Mouse (Mus musculus) forebrain, embryonic 14.5 days (tissue): ENCODE data around the gene Bdh1. TPM values are rescaled to one million over a fixed set of nuclear protein-coding genes. Genes with fewer than 3 reads are reported as not detected.

Experiments
- ATAC-seq: fragments of 200-750 bp; cut with Nextera tagmentation; 2 replicates; pipeline ENCODE4 v1.8.0; 2017; ENCODE audit warnings: mild to moderate bottlenecking, moderate library complexity
- DNase-seq: peaks from one replicate; pipeline ENCODE4 v3.0.0-alpha.2; 2015; ENCODE audit warnings: low spot score
- H3K27ac ChIP-seq: fragments of 300-500 bp; sonication (generic); 2 replicates; pipeline ENCODE4 v1.5.1; 2014; ENCODE audit warnings: low read depth, mild to moderate bottlenecking, control low read depth, low read length, moderate library complexity
- H3K27me3 ChIP-seq: fragments of 300-500 bp; sonication (generic); replicated peaks from 2 replicates; pipeline ENCODE4 v1.6.1; 2014; ENCODE audit warnings: low read length, control low read depth, mixed read lengths; ENCODE audit not compliant: control insufficient read depth, insufficient read depth
- H3K36me3 ChIP-seq: fragments of 300-500 bp; sonication (generic); 2 replicates; pipeline ENCODE4 v1.6.1; 2014; ENCODE audit warnings: low read length, control low read depth; ENCODE audit not compliant: control insufficient read depth, insufficient read depth
- H3K4me1 ChIP-seq: fragments of 300-500 bp; sonication (generic); 2 replicates; pipeline ENCODE4 v1.6.1; 2014; ENCODE audit warnings: antibody characterized with exemption, low read length, control low read depth; ENCODE audit not compliant: control insufficient read depth, insufficient read depth
- H3K4me2 ChIP-seq: fragments of 300-500 bp; sonication (generic); 2 replicates; pipeline ENCODE4 v1.6.1; 2014; ENCODE audit warnings: mild to moderate bottlenecking, control low read depth, low read length
- H3K4me3 ChIP-seq: fragments of 300-500 bp; sonication (generic); 2 replicates; pipeline ENCODE4 v1.5.1; 2014; ENCODE audit warnings: low read depth, low read length, control low read depth
- H3K9ac ChIP-seq: fragments of 300-500 bp; sonication (generic); 2 replicates; pipeline ENCODE4 v1.6.1; 2014; ENCODE audit warnings: mild to moderate bottlenecking, low read length, control low read depth, moderate library complexity
- H3K9me3 ChIP-seq: fragments of 300-500 bp; sonication (generic); replicated peaks from 2 replicates; pipeline ENCODE4 v1.6.1; 2016; ENCODE audit warnings: low read length, control low read depth, mixed read lengths; ENCODE audit not compliant: control insufficient read depth
- WGBS: fragments of 180-500 bp; shearing (Covaris S2); extraction: QIAGEN DNeasy Blood & Tissue Kit; methylation state at CpG from one replicate; pipeline ENCODE4 v1.1.7; 2014; 5-methylcytosine and 5-hydroxymethylcytosine counted together
- polyA plus RNA-seq: library from polyadenylated mRNA; unstranded; fragments of >200 nt; fragmentation: Nextera tagmentation; extraction: Ambion mirVana; gene quantifications from 2 replicates; pipeline ENCODE4 v1.2.1, GENCODE M21; 2014

Bdh1 gene
- polyA plus RNA-seq, 1 experiment from 2014 or later, result 125 TPM

GRCm38 (mm10) chr16:31424416-31425187 is 2.5 kb downstream of the Bdh1 start:
- no peak for ATAC-seq
- Histone ChIP-seq H3K9ac (no peak overlapping the region), H3K27ac (no peak overlapping the region), H3K4me3 (no peak overlapping the region), H3K4me2 (no peak overlapping the region), H3K36me3 (no peaks in the 10 kb centered on the region), H3K27me3 (no peaks in the 10 kb centered on the region), H3K9me3 (no peaks in the 10 kb centered on the region), H3K4me1 (no peaks in the 10 kb centered on the region)
- 90% methylated on average over 4 of the region's 4 CpGs for WGBS
- DNase-seq, result no peak

DNA sequence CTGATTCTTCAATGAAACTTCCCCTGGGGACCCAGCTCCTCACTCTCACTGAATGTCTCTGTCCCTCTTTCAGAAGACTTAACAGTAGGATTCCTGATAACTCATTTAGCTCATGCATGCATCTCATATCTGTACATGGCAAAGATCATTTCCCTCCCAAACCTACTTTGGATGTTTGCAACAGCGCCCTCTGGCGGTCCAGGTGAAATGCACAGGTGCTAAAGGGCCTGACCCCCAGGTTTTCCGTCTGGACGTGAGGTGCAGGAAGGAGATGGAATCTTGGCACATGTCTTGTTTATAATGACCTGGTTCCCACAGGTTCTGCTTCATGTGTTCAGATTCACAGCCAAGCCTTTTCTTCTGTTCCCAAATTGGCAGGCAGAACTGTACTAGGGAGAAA is 3.4 kb downstream of the Bdh1 start:
- Histone ChIP-seq H3K27me3 (no peaks in the 10 kb centered on the region), H3K4me1 (peaks cover 5% of the 10 kb centered on the region), H3K9ac (no peak overlapping the region), H3K4me3 (no peak overlapping the region), H3K4me2 (no peak overlapping the region), H3K9me3 (no peaks in the 10 kb centered on the region), H3K36me3 (no peaks in the 10 kb centered on the region), H3K27ac (no peak overlapping the region)
- ATAC-seq (no peak), DNase-seq (peak; percentile 61)
- 2% methylated on average over 4 of the region's 4 CpGs for WGBS

GRCm38 (mm10) chr16:31426496-31427126 is 4.5 kb downstream of the Bdh1 start:
- Histone ChIP-seq H3K9ac (no peak overlapping the region), H3K4me2 (no peak overlapping the region), H3K9me3 (no peaks in the 10 kb centered on the region), H3K4me3 (no peak overlapping the region), H3K4me1 (peaks cover 5% of the 10 kb centered on the region), H3K36me3 (no peaks in the 10 kb centered on the region), H3K27me3 (no peaks in the 10 kb centered on the region), H3K27ac (no peak overlapping the region)
- 92% methylated on average over 6 of the region's 6 CpGs for WGBS
- ATAC-seq (no peak), DNase-seq (no peak)

- peak overlapping the region; percentile 86 for H3K9ac ChIP-seq
- 5% methylated on average over 11 of the region's 11 CpGs for WGBS
- H3K9me3 ChIP-seq, result no peaks in the 10 kb centered on the region
- H3K4me2 ChIP-seq, result peak overlapping the region; percentile 64
- no peaks in the 10 kb centered on the region for H3K27me3 ChIP-seq
- DNase-seq, result no peak
- H3K27ac ChIP-seq, result peak overlapping the region; percentile 96
- no peaks in the 10 kb centered on the region for H3K36me3 ChIP-seq
- H3K4me3 ChIP-seq, result peak overlapping the region; percentile 77
- peaks cover 9% of the 10 kb centered on the region for H3K4me1 ChIP-seq
- ATAC-seq, result no peak
These were observed 6.2 kb downstream of the Bdh1 start for GRCm38 (mm10) chr16:31428335-31428674.

- H3K4me2 ChIP-seq, result peak overlapping the region; percentile 64
- WGBS, result under 1% methylated on average over 65 of the region's 65 CpGs
- peak overlapping the region; percentile 96 for H3K27ac ChIP-seq
- H3K9ac ChIP-seq, result peak overlapping the region; percentile 86
- peak; percentile 73 for ATAC-seq
- peak overlapping the region; percentile 77 for H3K4me3 ChIP-seq
- H3K27me3 ChIP-seq, result no peaks in the 10 kb centered on the region
- DNase-seq, result peak; percentile 85
- no peaks in the 10 kb centered on the region for H3K9me3 ChIP-seq
- peaks cover 14% of the 10 kb centered on the region for H3K4me1 ChIP-seq
- H3K36me3 ChIP-seq, result no peaks in the 10 kb centered on the region
These were observed 6.8 kb downstream of the Bdh1 start for GRCm38 (mm10) chr16:31428675-31429470.

DNA sequence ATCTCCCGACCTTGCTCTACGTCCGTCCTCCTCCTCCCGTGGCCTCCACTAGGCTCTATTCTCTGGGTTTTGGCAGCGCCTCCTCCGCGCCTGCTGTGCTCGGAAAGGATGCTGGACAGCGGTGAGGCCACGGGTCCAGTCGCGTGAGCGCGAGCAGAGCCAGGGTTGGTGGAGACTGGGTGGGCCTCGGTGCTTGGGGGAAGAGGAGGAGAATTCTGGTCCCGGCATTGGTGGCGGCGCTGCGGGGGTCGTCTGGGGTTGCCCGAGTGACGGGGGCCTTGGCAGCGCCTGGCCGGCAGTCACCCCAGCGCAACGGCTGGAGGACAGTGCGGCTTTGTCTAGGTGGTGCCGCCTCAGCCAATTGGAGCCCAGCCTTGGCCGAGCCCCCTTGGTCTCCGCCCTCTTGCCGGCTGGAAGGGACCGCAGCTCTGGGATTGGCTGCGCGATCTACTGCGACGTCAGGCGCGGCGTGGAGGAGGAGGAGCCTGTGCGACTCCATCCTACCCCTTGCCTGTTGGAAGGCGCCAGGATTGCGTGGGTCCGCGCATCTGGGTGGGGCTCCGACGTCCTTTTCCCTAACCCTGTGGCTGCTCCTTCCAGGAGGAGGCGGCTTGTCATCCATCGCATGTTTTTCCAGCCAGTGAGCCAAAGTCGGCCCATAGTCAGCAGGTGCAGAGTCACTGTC is 7.5 kb downstream of the Bdh1 start:
- H3K9ac ChIP-seq, result peak overlapping the region; percentile 86
- WGBS, result under 1% methylated on average over 49 of the region's 49 CpGs
- no peaks in the 10 kb centered on the region for H3K27me3 ChIP-seq
- peak overlapping the region; percentile 64 for H3K4me2 ChIP-seq
- H3K27ac ChIP-seq, result peak overlapping the region; percentile 96
- H3K36me3 ChIP-seq, result no peaks in the 10 kb centered on the region
- peak; percentile 97 for ATAC-seq
- H3K4me1 ChIP-seq, result peaks cover 21% of the 10 kb centered on the region
- H3K9me3 ChIP-seq, result no peaks in the 10 kb centered on the region
- peak overlapping the region; percentile 77 for H3K4me3 ChIP-seq
- DNase-seq, result peak; percentile 98

GRCm38 (mm10) chr16:31433466-31434110 is 11.5 kb downstream of the Bdh1 start:
- WGBS, result 50% methylated on average over 12 of the region's 12 CpGs
- no peak overlapping the region for H3K4me3 ChIP-seq
- H3K4me2 ChIP-seq, result no peak overlapping the region
- no peaks in the 10 kb centered on the region for H3K9me3 ChIP-seq
- DNase-seq (peak; percentile 53), ATAC-seq (no peak)
- no peak overlapping the region for H3K9ac ChIP-seq
- no peak overlapping the region for H3K27ac ChIP-seq
- H3K27me3 ChIP-seq, result no peaks in the 10 kb centered on the region
- H3K36me3 ChIP-seq, result peaks cover 6% of the 10 kb centered on the region
- peaks cover 24% of the 10 kb centered on the region for H3K4me1 ChIP-seq

DNA sequence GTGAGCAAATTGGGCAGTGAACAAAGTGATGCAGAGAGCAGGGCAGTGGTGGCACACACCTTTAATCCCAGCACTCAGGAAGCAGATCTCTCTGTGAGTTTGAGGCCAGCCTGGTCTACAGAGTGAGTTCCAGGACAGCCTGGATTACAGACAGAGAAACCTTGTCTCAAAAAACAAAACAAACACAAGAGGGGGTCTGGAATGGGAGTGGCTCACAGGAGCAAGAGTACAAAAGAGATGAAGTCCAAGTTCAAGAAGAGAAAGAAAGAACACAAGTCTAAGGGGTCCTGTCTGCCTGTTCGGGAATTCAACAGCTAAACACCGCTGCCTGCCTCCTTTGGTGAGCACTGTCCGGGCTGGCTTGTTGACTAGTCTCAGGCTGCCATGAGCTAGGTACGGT is 13.1 kb downstream of the Bdh1 start:
- WGBS, result 57% methylated on average over 4 of the region's 4 CpGs
- H3K36me3 ChIP-seq, result peaks cover 21% of the 10 kb centered on the region
- no peak overlapping the region for H3K4me2 ChIP-seq
- H3K4me1 ChIP-seq, result peaks cover 23% of the 10 kb centered on the region
- ATAC-seq, result no peak
- no peak overlapping the region for H3K4me3 ChIP-seq
- H3K27me3 ChIP-seq, result no peaks in the 10 kb centered on the region
- DNase-seq, result no peak
- no peak overlapping the region for H3K9ac ChIP-seq
- H3K9me3 ChIP-seq, result no peaks in the 10 kb centered on the region
- H3K27ac ChIP-seq, result no peak overlapping the region
